Mouse (Mus musculus) neutrophil, adult 5-6 weeks (primary cell): ENCODE data around the gene Prr19. TPM values are rescaled to one million over a fixed set of nuclear protein-coding genes. Genes with fewer than 3 reads are reported as not detected.

Source experiments
- ATAC-seq: fragments of 151-379, 151-347 bp; 2 replicates; pipeline ENCODE4 v1.8.0; 2017; ENCODE audit warnings: mild to moderate bottlenecking, moderate TSS enrichment; ENCODE audit not compliant: insufficient number of reproducible peaks, poor library complexity, low FRiP score, severe bottlenecking; ENCODE audit errors: extremely low read depth
- total RNA-seq: library from RNA; stranded (forward); fragments of 200-1000 nt; gene quantifications from 2 replicates; pipeline ENCODE4 v1.2.3, GENCODE M21; 2017

The Prr19 gene
- total RNA-seq, 1 experiment from 2014 or later, result not detected

DNA sequence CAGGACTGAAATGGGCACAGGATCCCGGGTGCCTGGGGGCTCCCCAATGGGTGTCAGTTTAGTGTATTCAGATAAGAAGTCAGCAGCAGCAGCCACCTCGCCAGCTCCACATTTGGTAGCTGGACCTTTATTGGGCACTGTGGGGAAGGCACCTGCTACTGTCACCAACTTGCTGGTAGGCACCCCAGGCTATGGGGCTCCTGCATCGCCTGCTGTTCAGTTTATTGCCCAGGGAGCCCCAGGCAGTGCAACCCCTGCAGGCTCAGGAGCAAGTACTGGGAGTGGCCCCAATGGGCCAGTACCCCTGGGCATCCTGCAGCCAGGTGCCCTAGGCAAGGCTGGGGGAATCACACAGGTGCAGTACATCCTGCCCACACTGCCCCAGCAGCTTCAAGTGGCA lies 12.5 kb upstream of the Prr19 start:
- ATAC-seq, result no peak

DNA sequence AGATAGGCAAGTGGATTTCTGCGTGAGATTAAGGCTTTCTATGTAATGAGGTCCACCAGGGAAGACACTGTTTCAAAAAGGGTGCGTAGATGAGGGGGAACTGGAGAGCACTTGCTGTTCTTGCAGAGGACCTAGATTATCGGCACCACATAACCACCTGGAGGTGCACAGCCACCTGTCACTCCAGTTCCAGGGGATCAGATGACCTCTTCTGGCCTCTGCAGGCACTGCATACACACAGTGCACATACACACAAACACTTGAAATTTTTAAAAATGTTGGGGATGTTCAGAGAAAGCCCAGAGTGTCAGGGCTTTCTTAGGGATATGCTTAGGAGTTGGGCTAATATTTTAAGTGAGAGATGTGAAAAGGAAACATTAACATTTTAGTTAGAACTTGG lies 11.3 kb upstream of the Prr19 start:
- no peak for ATAC-seq

DNA sequence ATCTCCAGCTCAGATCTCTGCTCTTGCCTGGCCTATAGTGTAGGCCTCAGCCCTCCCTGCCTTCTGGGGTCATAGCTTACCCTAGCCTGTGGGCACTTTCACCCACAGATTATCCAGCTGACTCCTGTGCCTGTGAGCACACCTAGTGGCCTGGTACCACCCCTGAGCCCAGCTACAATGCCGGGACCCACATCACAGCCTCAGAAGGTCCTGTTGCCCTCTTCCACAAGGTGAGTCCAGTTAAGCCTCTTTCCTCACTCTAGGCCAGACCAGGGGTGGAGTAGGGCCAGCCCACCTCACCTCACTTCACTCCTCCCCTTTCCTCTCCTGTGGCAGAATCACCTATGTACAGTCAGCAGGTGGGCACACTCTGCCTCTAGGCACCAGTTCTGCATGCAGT lies 10.7 kb upstream of the Prr19 start:
- ATAC-seq, result no peak

DNA sequence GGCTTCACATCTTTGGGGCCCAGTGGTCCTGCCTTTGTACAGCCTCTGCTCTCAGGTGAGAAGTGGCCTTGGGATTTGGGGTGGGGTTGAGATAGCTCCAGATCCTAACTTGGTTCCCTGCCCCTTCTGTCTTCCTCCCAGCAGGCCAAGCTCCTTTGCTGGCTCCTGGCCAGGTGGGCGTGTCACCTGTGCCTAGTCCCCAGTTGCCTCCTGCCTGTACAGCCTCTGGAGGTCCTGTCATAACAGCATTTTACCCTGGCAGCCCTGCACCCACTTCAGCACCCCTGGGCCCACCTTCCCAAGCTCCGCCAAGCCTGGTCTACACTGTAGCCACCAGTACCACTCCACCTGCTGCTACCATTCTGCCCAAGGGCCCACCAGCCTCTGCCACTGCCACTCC lies 10.3 kb upstream of the Prr19 start:
- ATAC-seq, result no peak

DNA sequence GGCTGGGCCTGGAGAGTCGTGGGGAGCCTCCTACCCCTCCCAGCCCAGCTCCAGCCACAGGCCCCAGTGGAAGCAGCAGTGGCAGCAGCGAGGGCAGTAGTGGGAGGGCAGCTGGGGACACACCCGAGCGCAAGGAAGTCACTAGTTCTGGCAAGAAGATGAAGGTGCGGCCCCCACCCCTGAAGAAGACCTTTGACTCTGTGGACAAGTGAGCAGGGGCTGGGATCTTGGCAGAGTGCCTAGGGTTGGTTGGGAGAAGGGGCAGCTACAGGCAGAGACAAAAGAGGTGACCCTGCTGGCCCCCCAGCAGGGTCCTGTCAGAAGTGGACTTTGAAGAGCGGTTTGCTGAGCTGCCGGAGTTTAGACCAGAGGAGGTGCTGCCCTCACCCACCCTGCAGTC lies 9.1 kb upstream of the Prr19 start:
- ATAC-seq, result no peak

DNA sequence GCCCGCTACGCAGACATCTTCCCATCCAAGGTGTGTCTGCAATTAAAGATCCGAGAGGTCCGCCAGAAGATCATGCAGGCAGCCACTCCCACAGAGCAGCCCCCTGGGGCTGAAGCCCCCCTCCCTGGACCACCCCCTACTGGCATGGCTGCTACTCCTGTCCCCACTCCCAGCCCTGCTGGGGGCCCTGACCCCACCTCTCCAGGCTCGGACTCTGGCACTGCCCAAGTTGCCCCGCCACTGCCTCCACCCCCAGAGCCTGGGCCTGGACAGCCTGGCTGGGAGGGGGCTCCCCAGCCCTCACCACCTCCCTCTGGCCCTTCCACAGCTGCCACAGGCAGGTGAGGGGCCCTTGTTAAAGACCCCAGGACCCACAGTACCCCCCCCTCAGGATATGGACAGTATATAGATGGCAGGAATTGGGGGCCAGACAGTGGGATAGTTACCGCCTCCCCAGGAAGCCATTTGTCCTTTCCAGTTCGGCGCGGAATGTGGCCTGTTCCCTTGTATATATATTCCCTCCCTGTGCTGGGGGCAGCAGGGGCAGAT lies 7.9 kb upstream of the Prr19 start:
- ATAC-seq, result no peak

DNA sequence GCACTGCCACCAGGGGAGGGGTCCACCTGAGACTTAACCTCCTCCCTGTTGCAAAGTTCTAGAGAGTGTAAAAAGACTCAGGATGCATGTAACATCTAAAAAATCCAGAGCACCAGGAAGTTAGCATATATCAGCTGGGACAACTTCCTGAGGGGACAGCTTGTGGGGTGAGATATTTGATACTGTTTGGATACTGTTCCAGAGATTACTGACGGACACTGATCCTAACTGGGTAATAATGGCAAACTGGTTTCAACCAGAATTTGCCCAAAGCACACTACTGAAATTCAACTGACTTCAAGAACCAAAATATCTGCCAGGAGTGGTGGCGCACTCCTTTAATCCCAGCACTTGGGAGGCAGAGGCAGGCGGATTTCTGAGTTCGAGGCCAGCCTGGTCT lies 6.7 kb upstream of the Prr19 start:
- no peak for ATAC-seq

DNA sequence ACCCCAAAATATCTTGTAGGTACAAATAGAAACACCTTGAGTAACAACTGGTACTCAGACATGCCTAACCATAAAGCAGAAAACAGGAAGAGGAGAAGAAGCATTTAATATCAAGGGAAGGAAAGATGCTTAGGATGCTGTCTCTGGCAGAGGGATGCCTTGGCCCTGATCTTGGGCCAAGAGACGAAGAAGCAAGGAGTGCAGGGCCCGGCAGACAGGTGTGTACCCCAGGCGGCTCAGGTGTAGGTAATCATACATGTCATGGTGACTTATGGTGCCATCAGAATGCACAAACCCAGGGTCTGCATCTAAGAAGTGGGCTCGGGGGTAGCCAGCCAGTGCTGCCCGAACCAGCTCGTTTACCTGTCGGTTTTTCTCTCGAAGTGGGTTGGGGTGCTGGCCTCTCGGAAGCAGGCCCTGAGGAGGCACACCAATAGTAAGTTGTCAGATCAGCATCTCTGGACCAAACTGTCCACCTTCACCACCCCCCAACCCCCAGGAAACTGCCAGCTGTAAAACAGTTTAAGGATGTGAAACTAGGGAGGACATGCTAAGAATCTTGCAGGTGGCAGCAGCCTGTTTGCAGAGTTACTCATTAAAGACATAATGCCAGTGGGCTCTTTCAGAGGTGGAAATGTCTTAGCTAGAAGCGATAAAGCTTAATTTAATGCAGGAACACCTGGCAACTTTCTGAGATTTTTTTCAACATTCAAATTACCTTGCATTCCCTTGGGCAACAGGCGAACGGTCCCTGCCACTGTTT lies 6.1 kb upstream of the Prr19 start:
- peak; percentile 22 for ATAC-seq

DNA sequence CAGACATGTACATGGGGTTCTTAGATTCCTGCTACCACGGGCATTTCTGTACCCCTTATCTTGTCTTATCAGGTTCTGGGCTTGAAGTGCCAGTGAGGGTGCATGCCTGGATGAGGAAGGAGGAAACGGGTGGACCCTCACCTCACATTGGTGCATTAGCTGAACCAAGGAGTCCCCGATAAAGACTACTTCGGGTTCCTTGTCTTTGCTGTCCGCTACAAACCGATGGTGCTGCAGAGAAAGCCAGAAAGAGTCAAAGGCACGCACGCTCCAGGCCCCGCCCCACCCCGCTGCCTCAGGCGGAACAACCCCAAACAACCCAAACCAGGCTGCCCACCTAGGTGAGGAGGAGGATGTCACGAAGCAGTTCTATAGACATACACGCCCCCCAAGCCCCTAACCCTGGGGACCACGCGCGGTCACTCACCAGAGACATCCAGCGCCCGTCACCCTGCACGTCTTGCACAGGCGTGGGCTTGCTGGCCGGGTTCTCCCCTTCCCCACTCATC lies 4.2 kb upstream of the Prr19 start:
- peak; percentile 9; the same call in 1 of the 2 replicates for ATAC-seq

DNA sequence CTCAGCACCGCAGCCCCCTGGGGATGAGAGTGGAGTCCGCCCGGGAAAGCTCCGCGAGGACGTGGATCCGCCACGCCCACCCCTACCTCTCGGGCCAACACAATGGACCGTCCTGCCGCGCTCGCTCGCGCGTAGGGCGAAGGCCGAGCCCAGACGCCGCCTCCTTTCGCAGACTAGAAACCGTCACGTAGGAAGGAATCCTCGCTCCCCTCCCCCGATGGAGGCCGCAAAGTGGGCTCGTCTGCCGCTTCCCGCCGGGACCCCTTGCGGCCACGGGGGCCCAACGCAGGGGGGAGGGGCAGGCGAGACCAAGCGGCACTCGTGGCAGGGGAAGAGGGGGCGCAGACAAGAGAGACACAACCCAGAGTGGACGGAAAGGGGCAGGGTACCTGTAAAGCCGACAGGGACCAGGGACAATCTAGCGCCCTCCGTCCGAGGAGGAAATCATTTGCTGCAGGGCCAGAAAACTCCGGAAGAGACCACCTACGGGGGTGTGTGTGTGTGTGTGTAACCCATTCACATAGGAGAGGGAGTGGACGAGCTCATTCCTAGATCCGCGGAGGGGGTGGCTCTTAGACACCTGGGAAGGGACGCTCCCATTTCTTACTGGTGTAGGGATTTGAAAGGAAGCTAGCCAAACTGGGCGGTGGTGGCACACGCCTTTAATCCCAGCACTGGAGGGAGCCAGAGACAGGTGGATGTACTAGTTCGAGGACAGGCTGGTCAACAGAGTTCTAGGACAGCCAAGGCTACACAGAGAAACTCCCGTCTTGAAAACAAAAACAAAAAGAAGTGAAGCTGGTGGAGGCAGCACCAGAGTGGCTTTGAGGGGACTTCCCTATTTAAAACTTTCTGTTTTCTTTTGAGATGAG lies 3.5 kb upstream of the Prr19 start, which contains the start of gene Pafah1b3:
Gene Pafah1b3, minus strand, starts transcription at position 533 of the 872 bp plus-strand sequence.
- peak; percentile 23; the same call in 1 of the 2 replicates for ATAC-seq

DNA sequence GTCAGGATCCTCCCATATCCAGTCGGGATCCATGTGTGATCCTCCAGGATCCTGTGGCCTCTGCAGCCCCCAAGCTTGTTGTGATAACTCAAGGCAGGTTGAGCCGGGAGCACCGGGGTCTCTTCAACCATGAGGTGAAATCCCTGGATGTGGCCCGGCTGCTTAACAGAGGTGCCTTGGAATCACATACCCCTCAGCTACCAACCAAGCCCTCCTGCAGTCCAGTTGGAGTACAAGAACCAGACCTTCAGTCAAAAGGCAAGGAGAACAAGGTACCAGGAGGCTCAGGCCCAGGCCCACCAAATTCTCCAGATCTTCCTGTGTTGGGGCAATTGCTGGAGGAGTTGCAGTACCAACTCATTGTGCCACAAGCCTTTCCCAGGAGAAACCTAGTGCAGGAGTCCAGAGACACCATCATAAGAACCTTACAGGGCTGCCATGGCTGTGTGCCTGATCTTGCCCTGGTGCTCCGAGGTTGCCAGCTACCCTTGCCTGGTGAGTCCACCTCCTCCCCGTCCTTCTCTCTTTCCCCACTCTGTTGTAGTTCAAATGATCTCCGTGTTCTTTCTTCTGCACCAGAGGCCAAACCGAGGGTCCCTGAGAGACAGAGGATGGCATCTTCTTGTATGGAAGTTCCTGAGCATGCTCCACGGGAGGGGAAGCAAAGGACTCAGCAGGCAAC lies 1.9 kb downstream of the Prr19 start:
- ATAC-seq, result no peak

DNA sequence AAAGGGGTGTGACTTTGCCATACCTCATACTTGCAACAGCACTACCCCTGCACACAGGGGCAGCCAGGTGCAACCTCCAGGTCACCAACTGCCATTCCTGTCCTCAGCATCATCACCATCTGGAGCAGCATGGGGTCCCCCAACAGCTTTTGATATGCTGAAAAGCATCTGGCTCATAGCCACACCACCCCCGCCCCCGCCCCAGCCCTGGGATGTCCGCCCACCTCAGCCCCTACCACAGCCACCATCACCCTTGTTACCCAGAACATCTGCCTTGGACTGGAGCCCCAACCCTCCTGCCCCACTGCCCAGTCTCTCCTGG lies 2.4 kb downstream of the Prr19 start:
- no peak for ATAC-seq

DNA sequence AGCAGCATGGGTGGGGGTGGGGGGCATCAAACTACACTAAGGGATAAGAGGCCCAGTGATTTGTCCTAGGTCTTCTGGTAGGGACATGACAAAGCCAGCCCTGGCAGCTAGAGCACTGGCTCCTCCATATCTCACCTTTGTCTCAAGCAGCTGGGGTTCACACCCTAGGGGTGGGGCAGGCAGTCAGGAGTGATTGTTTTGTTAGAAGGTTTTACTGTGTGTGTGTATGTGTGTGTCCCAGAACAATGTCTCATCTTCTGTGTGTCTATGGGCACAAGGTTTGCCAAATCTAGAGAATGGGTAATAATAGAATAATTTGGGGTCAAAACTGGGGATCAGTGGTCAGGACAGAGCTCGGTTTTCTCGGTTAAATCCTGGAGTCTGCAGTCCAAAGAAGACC lies 4.3 kb downstream of the Prr19 start:
- no peak for ATAC-seq

DNA sequence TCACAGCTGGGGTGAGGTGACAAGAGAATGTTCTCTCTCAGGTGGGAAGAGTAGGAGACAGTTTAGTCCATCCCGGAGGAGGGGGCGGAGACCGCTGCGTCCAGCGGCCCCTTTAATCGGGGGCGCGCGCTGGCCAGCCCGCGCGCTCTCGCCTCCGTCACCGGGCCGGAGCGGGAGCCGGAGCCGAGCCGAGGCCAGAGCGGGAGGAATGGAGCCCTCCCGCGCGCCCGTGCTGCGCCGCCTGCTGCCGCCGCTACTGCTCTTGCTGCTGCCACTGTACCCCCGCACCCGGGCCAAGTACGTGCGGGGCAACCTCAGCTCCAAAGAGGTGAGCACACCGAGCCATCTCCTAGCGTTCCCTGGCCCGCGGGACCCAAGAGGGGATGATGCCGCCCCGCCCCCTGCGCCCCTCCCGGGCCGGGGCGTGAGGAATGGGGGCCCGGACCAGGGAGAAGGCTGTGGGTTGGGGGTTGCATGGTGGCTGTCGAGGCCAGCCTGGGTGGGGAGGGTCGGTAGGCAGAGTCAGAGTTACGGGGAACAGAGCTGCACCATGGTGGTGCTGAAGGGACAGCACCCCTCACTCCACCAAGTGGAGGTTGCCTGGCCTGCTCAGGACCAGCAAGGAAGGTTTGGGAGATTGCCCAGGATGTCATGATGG lies 4.9 kb downstream of the Prr19 start, which contains the start of gene Tmem145:
Gene Tmem145, plus strand, starts transcription at position 151 of the 658 bp plus-strand sequence.
- peak; percentile 39; the same call in 1 of the 2 replicates for ATAC-seq

DNA sequence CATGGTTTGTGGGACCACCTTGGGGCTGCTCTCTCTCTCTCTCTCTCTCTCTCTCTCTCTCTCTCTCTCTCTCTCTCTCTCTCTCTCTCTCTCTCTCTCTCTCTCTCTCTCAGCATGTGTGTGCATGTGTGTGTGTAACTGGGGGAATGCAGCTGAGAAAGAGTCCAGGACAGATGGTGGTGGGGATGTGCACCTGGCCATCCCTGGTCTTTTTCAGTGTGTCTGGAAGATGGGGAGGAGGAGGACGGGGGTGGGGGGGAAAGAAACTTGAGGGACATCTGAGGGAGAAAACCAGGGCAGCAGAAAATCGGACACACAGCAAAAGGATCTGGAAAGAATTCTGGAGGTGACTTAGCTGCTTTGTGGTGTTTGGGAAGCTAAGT lies 5.4 kb downstream of the Prr19 start:
- ATAC-seq, result no peak

DNA sequence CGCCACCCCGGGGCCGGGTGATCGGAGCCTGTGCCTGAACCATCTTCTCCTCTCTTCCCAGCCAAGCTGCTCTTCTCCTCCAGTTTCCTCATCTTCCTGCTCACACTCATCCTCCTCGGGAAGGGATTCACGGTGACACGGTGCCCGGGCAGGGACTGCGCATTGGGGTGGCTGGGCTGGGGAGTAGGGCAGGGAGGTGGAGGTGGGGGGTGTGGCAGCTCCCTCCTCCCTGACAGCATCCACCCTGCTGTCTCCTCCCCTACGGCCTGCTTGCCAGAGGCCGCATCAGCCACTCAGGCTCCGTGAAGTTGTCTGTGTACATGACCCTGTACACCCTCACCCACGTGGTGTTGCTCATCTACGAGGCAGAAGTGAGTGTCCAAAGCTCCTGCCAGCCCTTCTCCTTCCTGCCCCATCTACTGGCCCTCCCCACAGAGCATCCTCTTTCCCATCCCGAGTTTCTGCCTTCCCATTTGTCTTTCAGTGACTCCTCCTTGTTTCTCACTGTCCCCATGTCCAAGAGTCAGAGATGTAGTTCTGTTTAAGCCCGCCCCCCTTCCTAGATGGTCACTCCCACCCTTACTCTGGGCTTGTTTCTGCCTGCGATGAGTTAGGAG lies 7.6 kb downstream of the Prr19 start:
- no peak for ATAC-seq

DNA sequence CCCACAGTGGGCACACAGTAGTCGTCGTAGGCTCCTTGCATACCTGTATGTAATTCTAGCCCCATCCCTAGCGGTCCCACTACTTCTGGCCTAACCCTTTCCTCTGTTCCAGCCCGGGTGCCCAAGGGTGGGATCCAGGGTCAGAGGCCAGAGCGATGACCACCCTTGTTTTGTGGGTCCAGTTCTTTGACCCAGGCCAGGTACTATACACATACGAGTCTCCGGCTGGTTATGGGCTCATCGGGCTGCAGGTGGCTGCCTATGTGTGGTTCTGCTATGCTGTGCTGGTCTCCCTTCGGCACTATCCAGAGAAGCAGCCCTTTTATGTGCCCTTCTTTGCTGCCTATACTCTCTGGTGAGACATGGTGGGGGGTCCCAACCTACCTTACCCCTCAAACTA lies 8.2 kb downstream of the Prr19 start:
- no peak for ATAC-seq

DNA sequence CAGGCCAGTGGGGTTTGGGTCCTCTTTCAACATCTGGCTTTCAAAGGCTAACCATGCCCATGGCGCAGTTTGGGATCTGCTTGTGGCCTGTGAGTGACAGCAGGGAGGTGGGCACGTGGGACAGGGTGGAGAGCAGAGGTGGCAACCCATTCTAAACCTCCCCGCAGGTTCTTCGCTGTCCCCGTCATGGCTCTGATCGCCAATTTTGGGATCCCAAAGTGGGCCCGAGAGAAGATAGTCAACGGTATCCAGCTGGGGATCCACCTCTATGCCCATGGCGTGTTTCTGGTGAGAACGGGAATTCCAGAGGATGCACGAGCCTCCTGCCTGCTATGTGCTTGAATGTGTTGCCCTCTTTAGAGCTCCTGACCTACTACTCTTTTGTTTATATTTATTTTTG lies 10.0 kb downstream of the Prr19 start:
- ATAC-seq, result no peak
